ENCODE assay signal across 8 mouse cellular contexts in genomic region chr6:112945181-112945751, GRCm38 (mm10). TPM values are rescaled to one million over a fixed set of nuclear protein-coding genes. Genes with fewer than 3 reads are reported as not detected.
DNase-seq lines count a peak whose midpoint lies in the region; ATAC-seq and TF ChIP-seq lines count a peak whose summit lies in the region.

No protein-coding gene starts in this region.

- H3K36me3 ChIP-seq in intestine, embryonic 16.5 days (ENCODE audit: control insufficient read depth, insufficient read depth, low read length) = no peaks in the 10 kb centered on the region
- H3K36me3 ChIP-seq in midbrain, postnatal 0 days (ENCODE audit: insufficient read depth, low read length) = no peaks in the 10 kb centered on the region

- peak overlapping the region; percentile 92 for H3K27ac ChIP-seq in left cerebral cortex, adult 2 months
- peak overlapping the region; percentile 5 for H3K27ac ChIP-seq in cortical plate, adult 2 months (ENCODE audit: insufficient read depth, low read length)
- H3K27ac ChIP-seq in intestine, embryonic 16.5 days (ENCODE audit: low read length) = no peak overlapping the region
- peak overlapping the region; percentile 96 for H3K27ac ChIP-seq in midbrain, postnatal 0 days (ENCODE audit: low read depth, low read length)

- H3K9ac ChIP-seq in intestine, embryonic 16.5 days (ENCODE audit: low read depth, low read length) = peak overlapping the region; percentile 63
- H3K9ac ChIP-seq in midbrain, postnatal 0 days (replicated peaks; ENCODE audit: low read length, poor library complexity, severe bottlenecking) = peak overlapping the region; percentile 80

- peak; percentile 21; the same call in 1 of the 2 replicates for TF ChIP-seq POLR2A in cortical plate, adult 2 months (IDR thresholded peaks at IDR 0.05; ENCODE audit: extremely low read depth, insufficient read depth, low read length)

- intact Hi-C loops in left cerebral cortex, adult 2 months (cut with DNase I) = loop anchor here (5.0 kb wide), 4 partner anchors 63 to 218 kb away; no protein-coding TSS in a partner anchor

- DNase-seq in adrenal gland, adult (ENCODE audit: inconsistent age in 2 of 2, low spot score in 1 of 2) = peak; percentile 28 to 73
- DNase-seq in adrenal gland, postnatal 4 days (ENCODE audit: low spot score in 2 of 2) = no peak
- DNase-seq in left cerebral cortex, adult 2 months (ENCODE audit: extremely low spot score in 1 of 2, low spot score in 2 of 2) = peak; percentile 29 to 48
- DNase-seq in left cerebral cortex, adult 9 months (ENCODE audit: low spot score in 2 of 2) = no peak
- DNase-seq in midbrain, postnatal 0 days (ENCODE audit: low spot score) = no peak
- DNase-seq in layer of hippocampus, adult 8-10 months (ENCODE audit: low spot score in 2 of 2) = no peak

- H3K27me3 ChIP-seq in intestine, embryonic 16.5 days (replicated peaks; ENCODE audit: control insufficient read depth, insufficient read depth, low read length) = no peaks in the 10 kb centered on the region
- no peaks in the 10 kb centered on the region for H3K27me3 ChIP-seq in midbrain, postnatal 0 days (ENCODE audit: insufficient read depth, low read length)

- WGBS in intestine, embryonic 16.5 days = 48% methylated on average over 14 of the region's 14 CpGs
- WGBS in midbrain, postnatal 0 days = 8% methylated on average over 14 of the region's 14 CpGs

- peaks cover 10% of the 10 kb centered on the region for H3K4me1 ChIP-seq in cortical plate, adult 2 months (ENCODE audit: control insufficient read depth, insufficient read depth, low read length)
- peaks cover 23% of the 10 kb centered on the region for H3K4me1 ChIP-seq in intestine, embryonic 16.5 days (ENCODE audit: control insufficient read depth, insufficient read depth, low read length)
- H3K4me1 ChIP-seq in midbrain, postnatal 0 days (ENCODE audit: insufficient read depth, low read length) = peaks cover 15% of the 10 kb centered on the region

- peak overlapping the region; percentile 89 for H3K4me2 ChIP-seq in intestine, embryonic 16.5 days (ENCODE audit: low read depth, low read length)
- H3K4me2 ChIP-seq in midbrain, postnatal 0 days (ENCODE audit: low read depth, low read length, poor library complexity, severe bottlenecking) = peak overlapping the region; percentile 74

- no peak for ATAC-seq in intestine, embryonic 16.5 days
- ATAC-seq in midbrain, postnatal 0 days (ENCODE audit: low FRiP score) = no peak

- TF ChIP-seq CTCF in left cerebral cortex, adult 2 months (IDR thresholded peaks at IDR 0.05) = no peak
- no peak for TF ChIP-seq CTCF in cortical plate, adult 2 months (IDR thresholded peaks at IDR 0.05; ENCODE audit: extremely low read depth, insufficient read depth, low read length)
- no peak for TF ChIP-seq CTCF in midbrain, postnatal 0 days (IDR thresholded peaks at IDR 0.05)

- peak overlapping the region; percentile 72 for H3K4me3 ChIP-seq in left cerebral cortex, adult 2 months
- peak overlapping the region; percentile 95 for H3K4me3 ChIP-seq in cortical plate, adult 2 months (ENCODE audit: insufficient read depth, low read length)
- H3K4me3 ChIP-seq in intestine, embryonic 16.5 days (ENCODE audit: low read length) = peak overlapping the region; percentile 68
- peak overlapping the region; percentile 85 for H3K4me3 ChIP-seq in midbrain, postnatal 0 days (ENCODE audit: low read depth, low read length)

- H3K9me3 ChIP-seq in intestine, embryonic 16.5 days (ENCODE audit: control insufficient read depth, low read length) = no peaks in the 10 kb centered on the region
- no peaks in the 10 kb centered on the region for H3K9me3 ChIP-seq in midbrain, postnatal 0 days (ENCODE audit: low read length)

RNA-seq across cellular contexts. Expression of gene Srgap3, which starts 1.8 kb away (rescaled TPM):
- total RNA-seq in adrenal gland, postnatal 4 days (2021) = 10 to 100 TPM; 25.8 to 27.8 TPM
- total RNA-seq in left cerebral cortex, adult 2 months (2021) = 100 to 1,000 TPM; 232 to 236 TPM
- 91.4 and 95.5 TPM in 2 replicates for polyA plus RNA-seq in cortical plate, adult 2 months (2012; rRNA removed)
- polyA plus RNA-seq in intestine, embryonic 16.5 days (2015; fragmentation: Nextera tagmentation; extraction: Ambion mirVana) = 2.1 and 3.5 TPM in 2 replicates
- 58.6 and 77.6 TPM in 2 replicates for total RNA-seq in midbrain, postnatal 0 days (2014; rRNA removed)
- 20.9 and 29.8 TPM in 2 replicates for polyA plus RNA-seq in midbrain, postnatal 0 days (2015; fragmentation: Nextera tagmentation; extraction: Ambion mirVana)
- total RNA-seq in layer of hippocampus, adult 8-10 months (2022) = 100 to 1,000 TPM; 230 to 304 (median 268) TPM

Comparison
In these comparisons a context has a peak if more than half of its experiments do, and no peak if none do; other contexts are left out.
1. DNase-seq: peak in adrenal gland, adult (2 of 2) and left cerebral cortex, adult 2 months (2 of 2); none in adrenal gland, postnatal 4 days (0 of 2), left cerebral cortex, adult 9 months (0 of 2), midbrain, postnatal 0 days (single experiment) and layer of hippocampus, adult 8-10 months (0 of 2).
2. Peak in every context shown above with its lines, with median percentiles within 50 percentile points of each other: H3K4me3 ChIP-seq.